Mouse (Mus musculus) stomach, embryonic 16.5 days (tissue): ENCODE data around the gene Ankle2. TPM values are rescaled to one million over a fixed set of nuclear protein-coding genes. Genes with fewer than 3 reads are reported as not detected.

Source experiments
- ATAC-seq: fragments of 200-750 bp; cut with Nextera tagmentation; 2 replicates; pipeline ENCODE4 v1.8.0; 2017; ENCODE audit warnings: moderate number of reproducible peaks, moderate TSS enrichment; ENCODE audit not compliant: insufficient read depth, low FRiP score
- H3K27ac ChIP-seq: fragments of 300-500 bp; sonication (generic); 2 replicates; pipeline ENCODE4 v1.5.1; 2014; ENCODE audit warnings: low read length
- H3K27me3 ChIP-seq: fragments of 300-500 bp; sonication (generic); 2 replicates; pipeline ENCODE4 v1.6.1; 2014; ENCODE audit warnings: low read length, control low read depth, mixed read lengths; ENCODE audit not compliant: control insufficient read depth, insufficient read depth
- H3K36me3 ChIP-seq: fragments of 300-500 bp; sonication (generic); 2 replicates; pipeline ENCODE4 v1.6.1; 2014; ENCODE audit warnings: low read length; ENCODE audit not compliant: control insufficient read depth, insufficient read depth
- H3K4me1 ChIP-seq: fragments of 300-500 bp; sonication (generic); 2 replicates; pipeline ENCODE4 v1.6.1; 2014; ENCODE audit warnings: low read length, control low read depth, mixed read lengths; ENCODE audit not compliant: control insufficient read depth, insufficient read depth
- H3K4me2 ChIP-seq: fragments of 300-500 bp; sonication (generic); 2 replicates; pipeline ENCODE4 v1.6.1; 2014; ENCODE audit warnings: low read depth, low read length, mixed read lengths
- H3K4me3 ChIP-seq: fragments of 300-500 bp; sonication (generic); replicated peaks from 2 replicates; pipeline ENCODE4 v1.5.1; 2014; ENCODE audit warnings: mild to moderate bottlenecking, low read length
- H3K9ac ChIP-seq: fragments of 300-500 bp; sonication (generic); 2 replicates; pipeline ENCODE4 v1.6.1; 2014; ENCODE audit warnings: low read length
- H3K9me3 ChIP-seq: fragments of 300-500 bp; sonication (generic); replicated peaks from 2 replicates; pipeline ENCODE4 v1.6.1; 2016; ENCODE audit warnings: low read length, control low read depth; ENCODE audit not compliant: control insufficient read depth
- WGBS: fragments of 180-500 bp; shearing (Covaris S2); extraction: QIAGEN DNeasy Blood & Tissue Kit; methylation state at CpG from one replicate; pipeline ENCODE4 v1.1.7; 2014; 5-methylcytosine and 5-hydroxymethylcytosine counted together
- polyA plus RNA-seq: library from polyadenylated mRNA; unstranded; fragments of >200 nt; fragmentation: Nextera tagmentation; extraction: Ambion mirVana; gene quantifications from 2 replicates; pipeline ENCODE4 v1.2.1, GENCODE M21; 2015

Ankle2 gene
- polyA plus RNA-seq, 1 experiment from 2014 or later = 23.9 TPM

GRCm38 (mm10) chr5:110274846-110275245 lies 44.0 kb downstream of the Ankle2 start:
- H3K4me1 ChIP-seq = no peaks in the 10 kb centered on the region
- WGBS = 71% methylated on average over 2 of the region's 2 CpGs
- ATAC-seq = no peak

GRCm38 (mm10) chr5:110276391-110276790 lies 45.6 kb downstream of the Ankle2 start:
- no peak overlapping the region for H3K4me3 ChIP-seq
- no peaks in the 10 kb centered on the region for H3K36me3 ChIP-seq
- H3K27ac ChIP-seq = no peak overlapping the region
- WGBS = 82% methylated on average over 2 of the region's 2 CpGs
- H3K9me3 ChIP-seq = no peaks in the 10 kb centered on the region
- ATAC-seq = no peak
- H3K4me2 ChIP-seq = no peak overlapping the region
- no peaks in the 10 kb centered on the region for H3K4me1 ChIP-seq
- no peak overlapping the region for H3K9ac ChIP-seq
- no peaks in the 10 kb centered on the region for H3K27me3 ChIP-seq

More at GRCm38 (mm10) chr5:110274846-110275245, 44.0 kb downstream of the Ankle2 start:
- Histone ChIP-seq H3K9me3 (no peaks in the 10 kb centered on the region), H3K4me3 (no peak overlapping the region), H3K9ac (no peak overlapping the region), H3K36me3 (no peaks in the 10 kb centered on the region), H3K4me2 (no peak overlapping the region), H3K27ac (no peak overlapping the region), H3K27me3 (no peaks in the 10 kb centered on the region)

DNA sequence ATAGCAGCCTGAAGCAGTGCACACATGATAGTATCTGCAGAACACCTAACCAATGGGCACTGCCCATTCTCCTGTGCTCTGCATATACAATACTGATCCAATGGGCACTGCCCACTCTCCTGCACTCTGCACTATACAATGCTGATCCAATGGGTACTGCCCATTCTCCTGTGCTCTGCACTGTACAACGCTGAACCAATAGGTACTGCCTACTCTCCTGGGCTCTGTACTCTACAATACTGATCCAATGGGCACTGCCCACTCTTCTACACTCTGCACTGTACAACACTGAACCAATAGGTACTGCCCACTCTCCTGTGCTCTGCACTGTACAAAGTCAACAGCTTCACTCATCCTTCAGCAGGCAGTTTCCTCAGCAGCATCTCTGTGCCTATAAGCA lies 46.1 kb downstream of the Ankle2 start:
- H3K4me2 ChIP-seq = no peak overlapping the region
- H3K9ac ChIP-seq = no peak overlapping the region
- H3K4me1 ChIP-seq = no peaks in the 10 kb centered on the region
- H3K27me3 ChIP-seq = no peaks in the 10 kb centered on the region
- H3K27ac ChIP-seq = no peak overlapping the region
- ATAC-seq = peak; percentile 33; the same call in 1 of the 2 replicates
- no peak overlapping the region for H3K4me3 ChIP-seq
- no peaks in the 10 kb centered on the region for H3K36me3 ChIP-seq
- H3K9me3 ChIP-seq = no peaks in the 10 kb centered on the region
- 93% methylated on average over 1 of the region's 1 CpGs for WGBS

- 82% methylated on average over 2 of the region's 2 CpGs for WGBS
- no peak for ATAC-seq
- 0 out of 2 replicates have a peak, but pooled peaks cover 6% of the 10 kb centered on the region for H3K4me1 ChIP-seq
Observed at GRCm38 (mm10) chr5:110281984-110282383, 51.2 kb downstream of the Ankle2 start.

DNA sequence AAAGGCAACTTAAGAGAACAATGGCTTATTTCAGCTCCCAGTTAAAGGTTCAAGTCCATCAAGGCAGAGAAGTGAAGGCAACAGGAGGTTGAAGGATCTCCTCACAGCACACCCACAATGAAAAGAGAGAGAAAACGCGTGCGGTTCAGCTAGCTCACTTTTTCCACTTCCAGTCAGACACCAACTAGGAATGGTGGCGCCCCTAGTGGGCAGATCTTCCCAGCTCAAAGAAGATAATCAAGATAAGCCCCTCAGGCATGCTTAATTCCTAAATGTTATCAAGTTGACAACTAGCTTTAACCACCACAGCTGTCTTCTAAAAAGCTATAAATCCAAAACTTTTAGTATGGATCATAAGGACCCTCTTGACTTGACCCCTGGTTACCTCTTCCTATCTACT lies 53.7 kb downstream of the Ankle2 start:
- no peak for ATAC-seq
- Histone ChIP-seq H3K27me3 (peaks cover 6% of the 10 kb centered on the region), H3K4me1 (peaks cover 8% of the 10 kb centered on the region; the same call in 1 of the 2 replicates), H3K27ac (no peak overlapping the region), H3K4me2 (no peak overlapping the region), H3K9ac (no peak overlapping the region), H3K4me3 (peak overlapping the region; percentile 78; the same call in 1 of the 2 replicates), H3K36me3 (no peaks in the 10 kb centered on the region), H3K9me3 (no peaks in the 10 kb centered on the region)
- WGBS = 9% methylated on average over 4 of the region's 4 CpGs

More at GRCm38 (mm10) chr5:110281984-110282383, 51.2 kb downstream of the Ankle2 start:
- no peaks in the 10 kb centered on the region for H3K36me3 ChIP-seq
- no peak overlapping the region for H3K4me3 ChIP-seq
- no peaks in the 10 kb centered on the region for H3K9me3 ChIP-seq
- peaks cover 6% of the 10 kb centered on the region for H3K27me3 ChIP-seq
- H3K4me2 ChIP-seq = no peak overlapping the region
- no peak overlapping the region for H3K9ac ChIP-seq
- H3K27ac ChIP-seq = no peak overlapping the region

DNA sequence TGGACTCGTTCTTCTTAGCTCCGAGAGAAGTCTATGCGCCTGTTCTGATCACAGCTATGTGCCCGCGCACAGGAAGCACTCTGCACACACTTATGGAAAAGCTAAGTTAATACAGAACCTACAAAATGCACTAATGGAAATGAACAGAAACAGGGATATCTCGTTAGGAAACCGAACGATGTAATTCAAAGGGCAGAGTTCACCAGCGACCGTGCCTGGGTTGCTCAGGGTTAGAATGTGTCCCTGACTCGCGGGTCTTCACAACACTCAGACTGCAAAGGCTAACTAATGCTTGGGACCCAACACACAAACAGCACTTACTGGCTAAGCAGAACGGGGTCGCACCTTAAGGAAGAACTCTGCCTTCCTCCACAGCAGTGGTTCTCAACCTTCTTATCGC lies 54.4 kb downstream of the Ankle2 start:
- no peaks in the 10 kb centered on the region for H3K9me3 ChIP-seq
- H3K9ac ChIP-seq = 0 out of 2 replicates have a peak overlapping the region, but pooled peaks have one; percentile 10
- H3K36me3 ChIP-seq = no peaks in the 10 kb centered on the region
- peaks cover 8% of the 10 kb centered on the region; the same call in 1 of the 2 replicates for H3K4me1 ChIP-seq
- no peak overlapping the region for H3K27ac ChIP-seq
- peak overlapping the region; percentile 90 for H3K4me2 ChIP-seq
- no peak for ATAC-seq
- peaks cover 6% of the 10 kb centered on the region for H3K27me3 ChIP-seq
- 4% methylated on average over 15 of the region's 15 CpGs for WGBS
- peak overlapping the region; percentile 78 for H3K4me3 ChIP-seq

- Histone ChIP-seq H3K9ac (peak within 1 kb of the TSS; percentile 87), H3K4me3 (peak within 1 kb of the TSS; percentile 78), H3K9me3 (no peaks in the 10 kb centered on the region), H3K4me1 (peaks cover 8% of the 10 kb centered on the region; the same call in 1 of the 2 replicates), H3K36me3 (0 out of 2 replicates have a peak, but pooled peaks cover 1% of the 10 kb centered on the region), H3K4me2 (peak within 1 kb of the TSS; percentile 90), H3K27ac (peak within 1 kb of the TSS; percentile 20; the same call in 1 of the 2 replicates), H3K27me3 (peaks cover 6% of the 10 kb centered on the region)
- ATAC-seq = peak; percentile 99
- under 1% methylated on average over 64 of the region's 64 CpGs for WGBS
Observed at GRCm38 (mm10) chr5:110285770-110286445, 55.1 kb downstream of the Ankle2 start, which contains the start of the genes Pxmp2 and Pole. Pxmp2 (minus strand) TSS chr5:110286186. Pole (plus strand) TSS chr5:110286306.

DNA sequence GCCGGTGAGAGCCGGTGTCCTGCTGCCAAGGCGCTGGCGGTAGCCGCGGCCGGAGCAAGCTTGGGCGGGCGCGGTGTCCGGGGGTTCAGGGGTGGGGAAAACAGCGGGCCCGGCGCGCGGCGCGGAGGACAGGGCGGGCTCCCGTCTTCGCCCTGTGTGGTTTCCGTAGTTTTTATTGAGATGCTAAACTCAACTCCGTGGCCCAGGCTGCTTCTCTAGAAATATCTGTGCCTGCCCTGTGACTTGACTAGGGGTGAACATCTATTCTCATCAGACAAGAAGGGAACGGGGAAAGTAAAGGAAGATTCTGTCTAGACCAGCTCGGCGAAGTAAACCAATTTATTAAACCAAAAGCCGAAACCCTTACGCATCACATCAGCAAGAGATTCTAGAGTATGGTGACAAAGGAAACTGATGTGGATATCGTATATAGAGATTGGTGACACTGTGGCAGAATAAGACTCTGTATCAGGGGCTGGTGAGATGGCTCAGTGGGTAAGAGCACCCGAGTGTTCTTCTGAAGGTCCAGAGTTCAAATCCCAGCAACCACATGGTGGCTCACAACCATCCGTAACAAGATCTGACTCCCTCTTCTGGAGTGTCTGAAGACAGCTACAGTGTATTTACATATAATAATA lies 55.8 kb downstream of the Ankle2 start:
- H3K4me3 ChIP-seq = peak overlapping the region; percentile 78
- peak overlapping the region; percentile 87 for H3K9ac ChIP-seq
- H3K27me3 ChIP-seq = peaks cover 6% of the 10 kb centered on the region
- peak overlapping the region; percentile 20; the same call in 1 of the 2 replicates for H3K27ac ChIP-seq
- peaks cover 8% of the 10 kb centered on the region; the same call in 1 of the 2 replicates for H3K4me1 ChIP-seq
- WGBS = 2% methylated on average over 30 of the region's 31 CpGs
- H3K4me2 ChIP-seq = peak overlapping the region; percentile 90
- no peaks in the 10 kb centered on the region for H3K9me3 ChIP-seq
- peaks cover 4% of the 10 kb centered on the region; the same call in 1 of the 2 replicates for H3K36me3 ChIP-seq
- peak; percentile 78 for ATAC-seq

DNA sequence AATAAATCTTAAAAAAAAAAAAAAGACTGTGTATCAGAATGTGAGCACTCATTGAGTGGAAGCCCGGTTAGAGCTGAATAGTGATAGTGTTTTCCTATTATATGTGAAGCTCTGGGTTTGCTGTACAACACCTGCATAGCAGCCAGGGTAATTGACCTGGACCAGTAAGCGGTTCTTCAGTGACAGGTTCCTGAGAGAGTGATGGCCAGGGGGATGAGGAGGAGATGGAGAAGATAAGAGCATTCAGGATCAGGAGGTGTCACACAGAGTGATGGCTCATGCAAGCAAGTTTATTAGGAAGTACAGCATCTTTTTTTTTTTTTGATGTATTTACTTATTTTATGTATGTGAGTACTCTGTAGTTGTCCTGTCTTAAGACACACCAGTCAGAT lies 56.3 kb downstream of the Ankle2 start:
- peak overlapping the region; percentile 78 for H3K4me3 ChIP-seq
- H3K4me2 ChIP-seq = peak overlapping the region; percentile 90
- 64% methylated on average over 2 of the region's 2 CpGs for WGBS
- no peak overlapping the region for H3K27ac ChIP-seq
- ATAC-seq = no peak
- H3K9me3 ChIP-seq = no peaks in the 10 kb centered on the region
- H3K9ac ChIP-seq = peak overlapping the region; percentile 52
- H3K27me3 ChIP-seq = peaks cover 6% of the 10 kb centered on the region
- peaks cover 8% of the 10 kb centered on the region; the same call in 1 of the 2 replicates for H3K4me1 ChIP-seq
- peaks cover 4% of the 10 kb centered on the region; the same call in 1 of the 2 replicates for H3K36me3 ChIP-seq
